Mouse (Mus musculus) kidney, embryonic 14.5 days (tissue): Measurements from ENCODE around the gene Srp14. TPM values are rescaled to one million over a fixed set of nuclear protein-coding genes. Genes with fewer than 3 reads are reported as not detected.

Source experiments
- ATAC-seq: fragments of 200-750 bp; cut with Nextera tagmentation; 2 replicates; pipeline ENCODE4 v1.8.0; 2017; ENCODE audit warnings: moderate number of reproducible peaks, mild to moderate bottlenecking, moderate TSS enrichment, moderate library complexity; ENCODE audit not compliant: low FRiP score, low TSS enrichment
- H3K27ac ChIP-seq: fragments of 300-500 bp; sonication (generic); 2 replicates; pipeline ENCODE4 v1.5.1; 2014; ENCODE audit warnings: low read depth, mild to moderate bottlenecking, low read length, moderate library complexity, mixed read lengths
- H3K27me3 ChIP-seq: fragments of 300-500 bp; sonication (generic); 2 replicates; pipeline ENCODE4 v1.6.1; 2014; ENCODE audit warnings: mild to moderate bottlenecking, low read length; ENCODE audit not compliant: control insufficient read depth, insufficient read depth
- H3K36me3 ChIP-seq: fragments of 300-500 bp; sonication (generic); 2 replicates; pipeline ENCODE4 v1.6.1; 2014; ENCODE audit warnings: low read length, mixed read lengths; ENCODE audit not compliant: control insufficient read depth, insufficient read depth
- H3K4me1 ChIP-seq: fragments of 300-500 bp; sonication (generic); 2 replicates; pipeline ENCODE4 v1.6.1; 2014; ENCODE audit warnings: low read length, mixed read lengths; ENCODE audit not compliant: control insufficient read depth, insufficient read depth
- H3K4me2 ChIP-seq: fragments of 300-500 bp; sonication (generic); replicated peaks from 2 replicates; pipeline ENCODE4 v1.6.1; 2014; ENCODE audit warnings: low read depth, mild to moderate bottlenecking, low read length
- H3K4me3 ChIP-seq: fragments of 300-500 bp; sonication (generic); 2 replicates; pipeline ENCODE4 v1.5.1; 2014; ENCODE audit warnings: mild to moderate bottlenecking, low read length
- H3K9ac ChIP-seq: fragments of 300-500 bp; sonication (generic); 2 replicates; pipeline ENCODE4 v1.6.1; 2014; ENCODE audit warnings: low read depth, mild to moderate bottlenecking, low read length, moderate library complexity
- H3K9me3 ChIP-seq: fragments of 300-500 bp; sonication (generic); 2 replicates; pipeline ENCODE4 v1.6.1; 2016; ENCODE audit warnings: low read length; ENCODE audit not compliant: control insufficient read depth
- WGBS: fragments of 180-500 bp; shearing (Covaris S2); extraction: QIAGEN DNeasy Blood & Tissue Kit; methylation state at CpG from one replicate; pipeline ENCODE4 v1.1.7; 2014; 5-methylcytosine and 5-hydroxymethylcytosine counted together
- polyA plus RNA-seq: library from polyadenylated mRNA; unstranded; fragments of >200 nt; fragmentation: Nextera tagmentation; extraction: Ambion mirVana; gene quantifications from 2 replicates; pipeline ENCODE4 v1.2.1, GENCODE M21; 2014

Gene Srp14
- polyA plus RNA-seq, 1 experiment from 2014 or later: 234 TPM

GRCm38 (mm10) chr2:118480886-118481285 is 1.4 kb upstream of the Srp14 start:
- Histone ChIP-seq H3K27ac (no peak overlapping the region), H3K4me3 (no peak overlapping the region), H3K4me1 (peaks cover 9% of the 10 kb centered on the region), H3K27me3 (no peaks in the 10 kb centered on the region), H3K36me3 (peaks cover 15% of the 10 kb centered on the region), H3K9me3 (no peaks in the 10 kb centered on the region), H3K4me2 (no peak overlapping the region), H3K9ac (no peak overlapping the region)
- 95% methylated on average over 7 of the region's 7 CpGs for WGBS
- no peak for ATAC-seq

- peak overlapping the region; percentile 77 for H3K4me3 ChIP-seq
- 2% methylated on average over 48 of the region's 52 CpGs for WGBS
- ATAC-seq: no peak; the same call in 1 of the 2 replicates
- no peaks in the 10 kb centered on the region for H3K27me3 ChIP-seq
- no peaks in the 10 kb centered on the region for H3K9me3 ChIP-seq
- peaks cover 34% of the 10 kb centered on the region for H3K36me3 ChIP-seq
- H3K9ac ChIP-seq: peak overlapping the region; percentile 89
- peak overlapping the region; percentile 87 for H3K4me2 ChIP-seq
- H3K27ac ChIP-seq: peak overlapping the region; percentile 67; the same call in 1 of the 2 replicates
- H3K4me1 ChIP-seq: peaks cover 9% of the 10 kb centered on the region
Observed at GRCm38 (mm10) chr2:118478833-118479549, 520 bp downstream of the Srp14 start.

GRCm38 (mm10) chr2:118468354-118468753 is 11.2 kb downstream of the Srp14 start:
- no peak for ATAC-seq

GRCm38 (mm10) chr2:118466601-118467000 is 12.9 kb downstream of the Srp14 start:
- Histone ChIP-seq H3K9me3 (no peaks in the 10 kb centered on the region), H3K27ac (no peak overlapping the region), H3K9ac (no peak overlapping the region), H3K36me3 (peaks cover 73% of the 10 kb centered on the region), H3K27me3 (no peaks in the 10 kb centered on the region), H3K4me1 (no peaks in the 10 kb centered on the region), H3K4me3 (no peak overlapping the region), H3K4me2 (no peak overlapping the region)
- no peak for ATAC-seq
- WGBS: 50% methylated on average over 1 of the region's 1 CpGs

More at GRCm38 (mm10) chr2:118468354-118468753, 11.2 kb downstream of the Srp14 start:
- Histone ChIP-seq H3K4me1 (no peaks in the 10 kb centered on the region), H3K9me3 (no peaks in the 10 kb centered on the region), H3K27me3 (no peaks in the 10 kb centered on the region), H3K27ac (no peak overlapping the region), H3K4me3 (no peak overlapping the region), H3K36me3 (peaks cover 73% of the 10 kb centered on the region), H3K4me2 (no peak overlapping the region), H3K9ac (no peak overlapping the region)

GRCm38 (mm10) chr2:118465894-118466293 is 13.6 kb downstream of the Srp14 start:
- Histone ChIP-seq H3K4me1 (no peaks in the 10 kb centered on the region), H3K27me3 (no peaks in the 10 kb centered on the region), H3K27ac (no peak overlapping the region), H3K9me3 (no peaks in the 10 kb centered on the region), H3K4me2 (no peak overlapping the region), H3K36me3 (peaks cover 70% of the 10 kb centered on the region), H3K4me3 (no peak overlapping the region), H3K9ac (no peak overlapping the region)
- ATAC-seq: no peak
- 86% methylated on average over 2 of the region's 2 CpGs for WGBS

- ATAC-seq: no peak
- Histone ChIP-seq H3K4me2 (no peak overlapping the region), H3K4me1 (no peaks in the 10 kb centered on the region), H3K9me3 (no peaks in the 10 kb centered on the region), H3K36me3 (peaks cover 67% of the 10 kb centered on the region), H3K27ac (no peak overlapping the region), H3K9ac (no peak overlapping the region), H3K27me3 (no peaks in the 10 kb centered on the region), H3K4me3 (no peak overlapping the region)
- 79% methylated on average over 3 of the region's 3 CpGs for WGBS
Observed at GRCm38 (mm10) chr2:118464450-118464849, 15.1 kb downstream of the Srp14 start.

- Histone ChIP-seq H3K36me3 (peaks cover 61% of the 10 kb centered on the region), H3K9me3 (no peaks in the 10 kb centered on the region), H3K4me1 (no peaks in the 10 kb centered on the region), H3K4me3 (no peak overlapping the region), H3K27me3 (no peaks in the 10 kb centered on the region), H3K9ac (no peak overlapping the region), H3K27ac (no peak overlapping the region), H3K4me2 (no peak overlapping the region)
- ATAC-seq: no peak
- WGBS: 76% methylated on average over 5 of the region's 5 CpGs
Observed at GRCm38 (mm10) chr2:118463480-118463879, 16.0 kb downstream of the Srp14 start.

GRCm38 (mm10) chr2:118461480-118462165 is 17.9 kb downstream of the Srp14 start:
- peaks cover 58% of the 10 kb centered on the region for H3K36me3 ChIP-seq
- no peak overlapping the region for H3K4me3 ChIP-seq
- H3K9ac ChIP-seq: no peak overlapping the region
- H3K27me3 ChIP-seq: no peaks in the 10 kb centered on the region
- H3K9me3 ChIP-seq: no peaks in the 10 kb centered on the region
- H3K4me1 ChIP-seq: no peaks in the 10 kb centered on the region
- 80% methylated on average over 16 of the region's 16 CpGs for WGBS
- no peak overlapping the region for H3K4me2 ChIP-seq
- ATAC-seq: no peak
- no peak overlapping the region for H3K27ac ChIP-seq
